Mouse (Mus musculus) spleen, embryonic (tissue): ENCODE data around the gene Adh7.

Experiments
- CTCF ChIA-PET: fragments of 350-600 bp; sonication (Branson Sonifier 250); formaldehyde crosslinking; loops from one replicate; lab custom pipeline; 2022; lab: Charles Lee

Gene Adh7

DNA sequence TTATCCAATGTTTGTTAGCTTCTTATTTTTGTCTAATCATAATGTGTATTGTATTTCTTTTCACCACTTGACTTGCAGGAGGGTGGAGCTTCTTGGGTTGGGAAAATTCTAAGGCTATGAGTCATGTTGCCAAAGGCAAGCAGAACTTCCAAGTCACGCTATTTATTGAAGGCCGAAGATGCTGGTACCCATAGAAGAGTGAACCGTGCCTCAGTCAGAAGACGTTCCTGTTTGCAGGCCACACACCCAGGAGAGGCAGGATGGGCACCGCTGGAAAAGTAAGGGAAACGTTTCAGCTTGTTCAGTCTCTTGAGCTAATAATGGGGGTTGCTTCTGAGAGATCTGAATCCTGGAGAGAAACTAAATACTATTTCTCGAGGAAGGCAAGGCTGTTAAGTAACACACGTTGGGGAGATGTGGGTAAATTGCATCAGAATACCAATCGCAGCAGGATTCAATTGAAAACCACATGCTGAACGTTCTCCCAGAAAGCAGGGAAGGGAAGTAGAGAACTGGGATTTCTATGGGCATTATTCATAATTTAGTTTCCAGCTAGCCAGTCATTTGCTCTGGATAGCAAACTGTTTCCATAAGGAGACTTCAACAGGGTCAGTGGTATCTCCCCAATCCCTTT, at the start of gene Adh7:
Gene Adh7 (plus strand): TSS at position 130 of the 634 bp plus-strand sequence.
- CTCF ChIA-PET = no interaction called here

DNA sequence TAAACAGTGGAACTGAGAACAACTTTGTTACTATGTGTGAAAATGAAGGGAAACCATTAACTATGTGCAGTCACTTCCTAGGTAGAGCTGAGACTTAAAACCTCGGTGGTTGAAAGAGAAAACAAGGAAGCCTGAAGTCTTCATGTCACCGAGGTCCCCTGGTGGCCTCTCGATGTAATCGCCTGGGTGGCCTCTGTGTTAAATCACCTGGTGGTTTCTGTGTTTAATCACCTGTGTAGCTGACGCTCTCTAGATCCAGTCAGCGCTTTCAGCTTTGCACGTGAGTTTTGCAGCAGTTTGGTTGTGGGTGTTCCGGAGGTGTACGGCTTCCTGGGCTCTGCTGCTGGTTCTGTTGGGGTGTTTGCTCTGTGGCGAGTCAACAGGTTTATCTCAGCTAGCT, 44.3 kb upstream of the Adh7 start:
- CTCF ChIA-PET = no interaction called here

DNA sequence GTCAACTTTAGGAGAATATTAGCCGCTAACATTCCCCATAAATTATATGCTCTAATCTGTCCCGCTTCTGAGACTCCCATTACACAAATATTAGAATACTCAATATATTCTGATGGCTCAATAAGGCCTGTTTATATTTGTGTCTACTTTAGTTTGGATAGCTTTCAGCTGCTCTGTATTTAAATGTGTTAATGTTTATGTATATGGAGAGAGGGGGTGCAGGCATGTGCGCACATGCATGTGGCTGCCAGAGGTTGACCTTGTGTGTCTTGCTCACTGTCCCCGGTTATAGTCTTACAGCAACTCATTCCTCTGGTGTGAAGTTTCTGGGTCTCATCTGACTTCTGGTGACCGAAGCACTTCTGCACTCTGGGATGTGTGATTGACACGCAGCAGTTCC, 42.0 kb upstream of the Adh7 start:
- CTCF ChIA-PET = no interaction called here

DNA sequence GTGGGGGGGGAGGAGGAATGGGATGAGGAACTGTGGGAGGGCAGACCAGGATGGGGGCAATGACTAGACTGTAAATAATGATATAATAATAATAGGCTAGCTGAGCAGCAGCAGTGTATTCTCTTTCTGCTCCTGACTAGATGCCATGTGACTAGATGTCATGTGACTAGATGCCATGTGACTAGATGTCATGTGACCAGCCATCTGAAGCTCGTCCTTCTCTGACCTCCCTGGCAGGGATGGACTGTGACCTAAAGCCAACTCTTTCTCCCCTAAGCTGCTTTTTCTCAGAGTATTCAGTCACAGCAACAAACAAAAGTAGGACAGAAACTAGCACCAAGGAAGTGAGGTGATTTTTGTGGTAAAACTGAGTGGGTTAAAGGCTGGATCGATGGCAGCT, 35.5 kb upstream of the Adh7 start:
- CTCF ChIA-PET = no interaction called here

DNA sequence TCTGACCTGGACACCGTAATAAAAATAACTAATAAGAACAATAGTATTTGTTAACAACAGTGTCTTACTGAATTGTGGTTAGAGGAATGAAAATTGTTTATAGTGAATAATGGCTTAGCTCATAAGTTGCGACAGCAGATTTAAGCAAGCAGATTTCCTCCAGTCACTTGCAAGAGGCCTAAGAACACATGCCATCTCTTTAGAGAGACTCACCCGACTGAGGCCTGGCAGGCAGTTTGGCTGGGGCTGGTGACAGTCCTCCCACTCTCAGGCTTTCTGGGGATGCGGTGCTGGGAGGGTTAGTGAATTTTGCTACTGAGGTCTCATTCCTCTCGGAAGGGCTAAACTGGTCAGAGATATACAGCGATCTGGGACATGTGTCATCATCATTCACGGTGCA, 34.2 kb upstream of the Adh7 start:
- CTCF ChIA-PET = no interaction called here

DNA sequence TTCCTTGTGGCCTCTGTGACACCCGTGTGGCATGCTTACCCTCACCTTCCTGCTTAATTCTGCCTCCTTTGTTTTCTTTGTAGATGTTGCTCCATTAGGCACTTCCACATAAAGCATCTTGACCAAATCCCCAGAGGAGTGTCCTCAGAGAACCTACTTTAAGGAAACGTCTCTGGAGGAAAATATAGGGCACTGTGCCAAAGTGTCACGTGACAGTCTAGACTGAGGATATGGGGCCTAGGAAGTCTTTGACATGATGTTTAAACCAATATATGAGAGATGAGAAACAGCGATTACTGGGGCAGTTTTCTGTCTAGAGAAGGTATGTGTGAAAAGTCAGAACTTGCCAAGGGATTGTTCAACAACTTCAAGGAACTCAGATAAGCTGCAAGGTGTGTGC, 32.3 kb upstream of the Adh7 start:
- CTCF ChIA-PET = no interaction called here

DNA sequence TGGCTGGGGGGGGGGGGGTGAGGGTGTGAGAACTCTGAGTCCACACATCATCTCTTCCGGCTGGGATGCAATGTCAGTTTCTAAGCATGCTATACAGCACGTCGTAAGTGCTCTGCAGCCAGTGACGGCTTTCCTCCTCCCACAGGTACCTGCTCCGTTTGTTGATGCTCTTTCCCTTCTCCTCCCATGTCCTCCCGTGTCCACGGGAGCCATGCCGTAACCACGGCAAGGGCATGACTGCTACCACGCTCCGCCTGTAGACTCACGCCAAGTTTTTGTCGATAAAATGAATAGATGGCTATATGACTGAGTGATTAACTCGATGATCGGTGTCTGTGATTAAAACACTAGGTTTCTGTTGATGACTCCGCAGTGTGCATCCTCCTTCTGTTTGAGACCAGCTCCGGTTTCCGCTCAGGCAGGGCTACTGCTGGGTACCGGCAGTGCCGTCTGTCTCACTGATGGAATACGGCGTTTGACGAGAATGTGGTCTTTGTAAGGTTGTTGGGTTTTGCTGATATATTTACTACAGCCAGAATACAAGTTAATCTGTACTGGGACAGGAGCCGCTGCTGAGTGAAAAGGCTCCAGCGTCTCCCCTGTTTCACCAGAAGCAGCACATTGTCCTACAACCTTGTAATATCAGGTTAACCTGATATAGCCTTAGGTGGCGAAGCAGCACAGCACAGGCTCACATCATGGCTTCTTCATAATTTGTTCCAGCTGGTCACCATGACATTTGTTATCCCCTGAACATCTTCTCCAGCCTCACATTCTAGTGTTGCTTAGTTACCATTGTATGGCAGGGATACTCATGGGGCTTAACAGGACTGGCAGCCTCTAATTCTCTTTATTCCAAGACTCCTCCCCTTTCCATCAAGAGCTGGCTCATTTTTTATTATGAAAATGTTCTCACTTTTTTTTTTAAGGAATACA, 31.3 kb upstream of the Adh7 start:
- CTCF ChIA-PET = no interaction called here

DNA sequence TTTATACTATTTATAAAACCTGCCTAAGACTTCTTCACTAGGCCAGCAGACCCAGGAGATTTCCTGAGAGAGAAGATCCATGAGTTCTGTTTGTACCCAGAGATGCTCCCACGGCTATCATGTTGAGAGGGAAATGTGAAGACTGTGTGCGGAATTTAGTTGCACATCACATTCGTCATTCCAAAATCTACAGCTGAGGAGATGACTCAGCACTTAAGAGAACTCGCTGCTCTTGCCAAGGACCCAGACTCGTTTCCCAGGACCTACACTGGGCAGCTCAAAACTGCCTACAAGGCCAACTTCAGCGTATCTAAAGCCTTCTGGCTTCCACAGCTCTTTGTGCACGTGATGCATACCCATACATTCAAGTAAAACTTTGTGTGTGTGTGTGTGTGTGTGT, 25.3 kb upstream of the Adh7 start:
- CTCF ChIA-PET = no interaction called here

DNA sequence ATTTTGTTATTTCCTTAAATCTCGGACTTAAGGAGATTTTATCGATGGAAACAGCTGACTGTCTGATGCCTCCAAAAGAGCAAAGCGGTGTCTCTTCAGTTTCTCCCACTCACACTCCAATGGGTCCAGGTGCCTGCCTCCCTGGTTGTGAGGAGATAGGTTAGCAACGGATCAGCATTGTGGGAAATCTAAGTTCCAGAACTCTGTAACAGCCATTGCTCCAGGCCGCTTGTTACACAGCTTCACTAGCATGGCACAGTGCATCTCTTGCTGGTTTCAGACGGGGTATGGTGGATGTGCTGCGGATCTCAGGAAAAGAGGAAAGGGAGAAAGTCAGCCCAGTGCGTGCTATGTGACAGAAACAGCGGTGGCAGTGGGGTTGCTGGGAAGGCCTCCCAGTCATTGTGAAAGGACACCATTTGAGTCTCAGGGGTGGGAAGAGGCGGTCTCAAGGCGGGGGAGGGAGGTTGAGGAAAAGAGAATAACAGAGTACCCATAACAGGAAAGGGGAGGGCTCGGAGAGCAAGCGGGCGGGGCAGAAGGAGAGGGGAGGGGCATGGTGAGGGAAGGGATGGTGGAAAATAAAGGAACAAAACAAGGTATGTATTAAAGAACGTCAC, 23.8 kb upstream of the Adh7 start, which contains the start of gene 4930579F01Rik:
Gene 4930579F01Rik (minus strand): TSS at position 143 of the 620 bp plus-strand sequence.
- CTCF ChIA-PET = no interaction called here

DNA sequence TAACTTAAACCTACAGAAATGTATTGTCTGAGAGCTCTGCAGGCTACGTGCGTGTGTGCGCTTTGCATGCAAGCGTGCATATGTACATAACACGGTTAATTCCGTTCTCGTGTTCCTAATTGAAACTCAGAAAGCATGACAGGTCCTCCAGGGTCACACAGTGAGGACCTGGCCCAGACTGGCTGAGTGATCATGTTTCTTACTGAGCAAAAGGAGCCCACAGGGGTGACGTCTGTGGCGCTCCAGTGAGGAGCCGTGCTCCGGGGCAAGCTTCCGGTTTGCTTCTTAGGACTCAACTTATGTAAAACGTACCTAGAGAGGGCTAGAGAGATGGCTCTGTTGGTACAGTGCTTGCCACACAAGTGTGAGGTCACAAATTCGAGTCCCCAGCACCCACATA, 20.5 kb upstream of the Adh7 start:
- CTCF ChIA-PET = no interaction called here

DNA sequence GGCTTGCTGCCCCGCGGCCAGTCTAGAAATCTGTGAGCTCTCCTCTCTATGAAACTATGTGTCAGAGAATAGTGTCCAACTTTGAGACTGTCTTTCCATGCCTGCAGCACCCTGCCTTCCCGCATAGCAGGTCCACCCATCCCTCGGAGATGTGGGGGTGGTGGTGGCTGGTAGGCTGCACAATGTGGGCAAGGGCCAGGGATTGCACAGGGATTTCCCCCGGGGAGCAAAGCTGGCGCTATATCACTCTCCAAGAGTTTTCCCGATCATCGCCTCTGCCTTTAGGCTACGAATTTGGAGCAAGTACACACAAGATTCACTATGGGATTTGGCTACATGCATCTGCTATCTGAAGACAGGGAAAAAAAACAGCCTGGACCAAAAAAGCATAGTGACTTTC, 20.0 kb upstream of the Adh7 start:
- CTCF ChIA-PET = no interaction called here

DNA sequence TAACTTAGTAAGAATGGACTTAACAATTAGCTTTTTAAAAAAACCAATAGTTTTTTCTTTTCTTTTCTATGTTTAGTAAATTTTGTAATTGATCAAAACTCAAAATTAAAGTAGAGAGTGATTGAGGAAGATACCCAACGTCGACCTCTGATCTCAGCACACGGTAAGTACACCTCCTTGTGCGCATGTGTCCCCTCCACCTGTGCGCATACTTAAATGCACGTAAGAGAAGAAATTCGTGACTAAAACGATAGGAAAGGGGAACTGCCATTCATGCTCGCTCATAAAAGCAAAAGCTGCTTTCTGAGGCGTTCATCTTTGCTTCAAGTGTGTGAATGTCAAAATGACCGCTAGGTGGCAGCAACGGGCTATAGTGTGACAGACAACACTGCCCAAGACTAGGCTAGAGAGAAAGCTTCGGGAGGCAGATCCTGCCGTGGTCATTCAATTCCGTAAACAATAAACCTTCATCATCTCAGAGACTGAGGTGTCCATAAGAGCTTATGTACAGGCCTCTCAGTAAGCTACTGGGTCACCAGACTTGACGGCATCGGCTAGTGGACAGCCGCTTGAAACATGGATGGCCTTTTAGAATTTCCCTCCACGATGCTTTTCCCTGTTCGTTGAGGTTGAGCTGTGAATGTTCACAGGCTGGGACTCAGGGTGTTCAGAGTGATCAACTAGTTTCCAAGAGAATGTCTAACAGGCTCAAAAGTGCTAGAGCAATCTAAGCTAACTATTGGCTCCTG, 19.4 kb upstream of the Adh7 start:
- CTCF ChIA-PET = no interaction called here

DNA sequence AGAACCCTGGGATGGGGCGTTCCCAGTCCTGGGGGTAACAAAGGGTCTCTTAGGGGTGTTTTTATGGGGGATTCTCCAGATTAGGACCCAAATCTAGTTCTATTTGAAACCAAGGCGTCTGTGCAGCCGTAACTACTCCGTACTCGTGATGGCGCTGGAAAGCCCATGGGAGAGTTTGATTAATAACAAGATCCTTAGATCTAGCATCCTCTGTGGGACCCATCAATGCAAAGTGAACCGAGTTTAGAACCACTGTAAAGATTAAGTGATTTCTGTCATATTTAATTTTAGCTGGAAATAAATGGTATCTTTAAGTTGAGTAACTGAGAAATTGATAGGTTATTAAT, 18.9 kb upstream of the Adh7 start:
- CTCF ChIA-PET = no interaction called here

DNA sequence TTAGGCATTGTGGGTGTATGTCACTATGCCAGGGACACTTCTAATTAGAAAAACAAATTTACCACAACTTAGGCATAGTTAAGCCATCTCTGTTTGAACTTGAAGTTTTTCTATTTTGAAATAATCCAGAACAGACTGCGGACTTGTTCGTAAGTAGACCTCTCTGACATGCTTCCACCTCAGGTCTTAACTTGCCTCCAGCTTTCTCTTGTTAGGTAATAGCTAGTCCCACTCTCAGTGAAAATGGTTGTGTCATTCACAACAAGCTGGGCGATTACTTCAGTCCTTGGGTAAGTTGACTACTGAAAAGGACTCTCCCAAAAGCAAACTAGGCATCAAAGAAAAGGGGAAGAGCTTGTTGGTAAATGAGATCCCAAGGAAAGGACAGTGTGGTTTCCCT, 8.7 kb upstream of the Adh7 start:
- CTCF ChIA-PET = no interaction called here

DNA sequence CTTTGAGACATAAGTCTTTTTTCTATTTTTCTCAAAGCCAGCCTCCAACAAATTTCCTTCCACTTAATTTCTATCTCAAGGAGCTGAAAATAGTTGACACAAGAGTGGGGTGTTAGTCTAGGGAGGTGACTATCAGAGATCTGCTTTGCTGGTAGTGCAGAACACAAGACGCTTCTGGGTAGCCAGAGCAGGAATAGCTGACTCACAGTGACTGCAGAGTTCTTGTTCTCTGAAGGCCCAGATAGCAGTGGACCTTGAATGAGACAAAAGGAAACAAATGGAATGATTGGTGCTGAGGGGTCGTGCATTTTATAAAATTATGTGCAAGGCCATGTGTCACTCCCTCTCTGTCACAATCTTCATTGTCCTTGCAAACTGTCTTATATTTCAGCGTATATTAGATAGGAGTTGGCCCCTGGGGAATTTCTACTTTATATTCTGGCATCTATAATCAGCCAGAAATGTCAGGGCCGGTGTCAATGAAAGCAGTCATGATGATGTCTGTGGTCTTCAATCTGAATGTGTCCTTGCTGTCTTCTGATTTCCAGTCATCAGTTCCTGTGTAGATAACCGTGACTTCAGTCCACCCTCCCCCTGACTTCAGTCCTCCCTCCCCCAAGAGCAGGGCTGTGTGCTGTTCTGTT, 7.0 kb upstream of the Adh7 start:
- CTCF ChIA-PET = interaction anchor here (0.6 kb wide), 1 partner anchor 52 kb away, joined by 3 read pairs; no protein-coding TSS in a partner anchor

DNA sequence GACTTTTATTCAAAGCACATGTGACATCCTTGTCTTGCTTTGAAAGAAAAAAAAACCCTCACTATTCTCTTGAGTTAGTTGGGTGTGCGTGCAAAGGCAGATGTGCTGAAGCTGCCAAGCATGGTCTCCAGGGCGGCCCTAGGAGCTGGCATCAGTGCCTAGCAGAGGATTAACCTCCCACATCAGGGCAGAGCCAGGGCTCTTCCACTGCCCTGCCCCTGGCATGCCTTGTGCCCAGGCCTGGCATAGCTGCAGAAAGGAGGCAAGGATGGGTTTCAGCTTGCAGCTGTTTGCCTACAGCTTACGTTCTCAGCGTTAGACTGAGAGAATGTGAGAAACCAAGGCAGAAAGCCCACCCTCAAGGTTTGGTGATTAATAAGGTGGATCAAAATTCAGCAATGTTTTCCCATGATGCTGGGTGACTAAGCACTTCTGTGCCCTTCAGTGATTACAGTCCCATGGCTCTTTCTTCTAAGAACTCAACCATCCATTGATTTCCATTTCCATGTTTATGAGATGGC, 5.1 kb upstream of the Adh7 start:
- CTCF ChIA-PET = interaction anchor here (0.5 kb wide), 1 partner anchor 861 kb away, joined by 5 read pairs; no protein-coding TSS in a partner anchor

DNA sequence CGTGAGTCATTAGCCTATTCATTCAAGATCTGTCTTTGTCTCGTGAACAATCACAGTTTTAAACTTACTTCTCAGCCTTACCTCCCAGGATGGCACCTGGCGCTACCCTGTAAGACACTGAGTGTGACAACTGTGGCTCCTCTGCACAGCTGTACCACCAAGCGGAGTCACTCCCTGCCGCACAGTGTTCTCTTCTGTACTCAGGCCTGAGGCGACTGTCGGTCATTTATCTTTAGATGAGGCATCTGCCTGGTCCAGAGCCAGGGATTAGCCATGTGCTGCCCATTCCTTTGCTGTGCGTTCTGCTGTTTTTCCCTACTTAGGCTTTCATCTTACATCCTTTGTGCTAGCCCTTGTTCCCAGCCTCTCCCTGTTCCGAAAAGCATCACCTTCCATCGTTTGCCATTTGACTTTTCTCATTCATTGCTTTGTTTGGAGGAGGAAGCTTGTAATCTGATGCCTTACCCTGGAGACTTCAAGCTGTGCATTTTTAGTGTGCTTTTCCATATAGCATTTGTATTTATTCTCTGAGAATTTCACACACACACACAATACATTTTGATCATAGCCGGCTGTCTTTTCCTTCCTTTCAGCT, 2.1 kb upstream of the Adh7 start:
- CTCF ChIA-PET = no interaction called here

DNA sequence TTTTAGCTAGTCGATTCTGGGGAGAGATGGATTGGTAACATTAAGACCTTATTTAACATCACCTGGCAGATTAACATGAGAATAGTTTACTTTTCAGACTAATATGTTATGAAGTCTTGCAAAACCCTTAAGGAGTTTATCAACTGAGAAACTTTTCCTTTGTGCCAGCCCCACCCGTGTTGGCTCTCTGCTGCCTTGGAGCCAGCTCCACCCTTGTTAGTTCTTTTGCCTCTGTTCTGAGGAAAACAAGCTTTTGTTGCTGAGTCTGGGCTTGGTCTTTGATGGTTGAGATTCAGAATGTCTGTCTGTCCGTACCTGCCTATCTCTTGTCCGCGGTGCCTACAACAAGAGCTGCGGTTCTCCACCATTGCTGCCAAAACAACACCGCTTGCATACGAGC, 1.5 kb upstream of the Adh7 start:
- CTCF ChIA-PET = no interaction called here

DNA sequence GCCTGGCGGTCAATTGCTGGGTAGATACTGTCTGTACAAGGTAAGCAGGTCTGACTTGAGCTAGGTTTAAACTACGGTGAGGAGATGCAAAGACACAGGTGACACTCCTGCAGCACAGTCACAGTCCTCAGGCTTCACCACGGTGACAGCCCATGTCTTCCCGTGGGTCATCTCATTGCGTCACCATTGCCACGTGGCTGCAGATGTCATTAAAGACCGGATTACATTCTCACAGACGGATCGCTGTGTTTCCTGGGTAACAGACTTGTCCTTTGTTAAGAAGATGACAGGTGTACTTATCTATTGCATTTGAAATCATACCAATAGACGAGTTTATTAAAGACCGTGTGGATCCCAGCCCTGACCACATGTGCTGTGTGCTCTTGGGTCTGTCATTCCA, 3.6 kb downstream of the Adh7 start:
- CTCF ChIA-PET = no interaction called here

DNA sequence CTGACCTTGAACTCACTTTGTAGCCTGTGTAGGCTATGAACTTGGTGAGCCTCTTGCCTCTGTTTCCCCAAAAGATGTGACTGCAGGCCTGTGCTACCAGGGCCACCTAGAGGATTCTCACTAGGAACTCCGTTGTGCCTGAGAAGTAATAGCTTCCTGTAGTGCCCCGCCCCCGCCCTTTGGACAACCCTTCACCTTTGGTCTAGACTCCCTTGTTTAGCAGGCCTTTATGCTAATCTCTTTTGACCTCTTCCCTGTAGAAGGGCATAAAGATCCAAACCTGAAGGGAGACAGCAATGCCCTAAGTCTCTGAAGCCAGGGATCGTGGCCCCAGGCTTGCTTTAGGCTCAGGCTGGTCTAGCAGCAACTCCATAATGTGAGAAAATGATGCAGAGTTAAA, 5.0 kb downstream of the Adh7 start:
- CTCF ChIA-PET = no interaction called here

DNA sequence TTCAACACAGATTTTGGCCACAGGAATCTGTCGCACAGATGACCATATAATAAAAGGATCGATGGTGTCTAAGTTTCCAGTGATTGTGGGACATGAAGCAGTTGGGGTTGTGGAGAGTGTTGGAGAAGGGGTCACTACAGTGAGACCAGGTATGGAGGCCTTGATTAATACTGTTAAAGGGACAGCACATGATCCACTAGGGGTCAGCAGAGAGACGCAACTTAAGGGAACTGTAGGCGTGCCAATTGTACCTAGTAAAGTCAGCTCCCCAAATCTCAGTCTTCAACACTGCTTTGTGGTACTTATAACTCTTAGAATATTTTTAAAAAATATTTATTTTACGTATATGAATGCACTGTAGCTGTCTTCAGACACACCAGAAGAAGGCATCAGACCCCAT, 5.4 kb downstream of the Adh7 start:
- CTCF ChIA-PET = interaction anchor here (0.6 kb wide), 1 partner anchor 910 kb away, joined by 4 read pairs; no protein-coding TSS in a partner anchor
